Mouse (Mus musculus) stomach, postnatal 0 days (tissue): ENCODE measurements around the gene Rit1.

Experiments used
- CTCF ChIP-seq: IDR thresholded peaks from 2 replicates; pipeline ENCODE4 v1.5.1; 2016; ENCODE audit warnings: antibody characterized with exemption, low read depth, mild to moderate bottlenecking, moderate library complexity
- EP300 ChIP-seq: optimal IDR thresholded peaks from 2 replicates; pipeline ENCODE3; 2016; ENCODE audit warnings: antibody characterized with exemption

DNA sequence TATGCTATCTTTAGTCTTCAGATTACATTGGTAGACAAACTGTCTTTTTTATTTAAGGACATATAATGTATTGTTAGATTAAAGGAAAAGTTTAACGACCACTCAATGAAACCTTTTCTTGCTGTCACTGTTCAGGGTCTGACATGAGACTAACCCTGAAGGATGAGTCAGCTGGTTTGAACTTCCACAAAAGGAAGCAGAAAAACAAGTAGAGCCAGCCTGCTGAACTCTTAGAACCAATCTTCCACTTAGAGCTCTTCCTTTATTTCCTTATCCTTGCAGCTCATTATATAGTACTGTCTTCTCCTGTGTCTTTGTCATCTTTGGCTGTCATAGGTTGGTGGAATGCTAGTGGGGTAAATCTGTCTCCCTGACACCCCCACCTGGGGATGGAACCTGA is 1.2 kb downstream of the Rit1 start:
- TF ChIP-seq EP300 (no peak), CTCF (no peak)
